Mouse (Mus musculus) cerebellum, adult 18-20 months (tissue): ENCODE measurements around the gene Tubg2.

ENCODE experiments used
- DNase-seq, 2 experiments: peaks; one replicate each; pipeline ENCODE4 v3.0.0; 2021

The Tubg2 gene

GRCm38 (mm10) chr11:101140164-101140819 is 15.4 kb upstream of the Tubg2 start:
- peak in 1 of 2 experiments; percentile 45 for DNase-seq

GRCm38 (mm10) chr11:101141088-101141487 is 14.6 kb upstream of the Tubg2 start:
- DNase-seq, result no peak

GRCm38 (mm10) chr11:101142215-101142967 is 13.3 kb upstream of the Tubg2 start:
- DNase-seq, result no peak

- DNase-seq, result peak; percentile 55 to 68
Observed at GRCm38 (mm10) chr11:101143338-101144225, 12.1 kb upstream of the Tubg2 start.

- peak in 1 of 2 experiments; percentile 58 for DNase-seq
Observed at GRCm38 (mm10) chr11:101146377-101146776, 9.3 kb upstream of the Tubg2 start.

- no peak for DNase-seq
Observed at GRCm38 (mm10) chr11:101148751-101149150, 7.0 kb upstream of the Tubg2 start.

GRCm38 (mm10) chr11:101149178-101150105 is 6.3 kb upstream of the Tubg2 start:
- no peak for DNase-seq

- no peak for DNase-seq
Observed at GRCm38 (mm10) chr11:101151063-101151462, 4.6 kb upstream of the Tubg2 start.

- DNase-seq, result no peak
Observed at GRCm38 (mm10) chr11:101152825-101153224, 2.9 kb upstream of the Tubg2 start.

GRCm38 (mm10) chr11:101154648-101155047 is 1.1 kb upstream of the Tubg2 start:
- no peak for DNase-seq

GRCm38 (mm10) chr11:101155151-101155550 is 556 bp upstream of the Tubg2 start:
- DNase-seq, result no peak

GRCm38 (mm10) chr11:101160151-101160550 is 4.4 kb downstream of the Tubg2 start:
- DNase-seq, result peak in 1 of 2 experiments; percentile 7

GRCm38 (mm10) chr11:101160981-101161505 is 5.3 kb downstream of the Tubg2 start:
- peak; percentile 7 to 27 for DNase-seq

GRCm38 (mm10) chr11:101161551-101161950 is 5.8 kb downstream of the Tubg2 start:
- DNase-seq, result no peak

GRCm38 (mm10) chr11:101162301-101162700 is 6.6 kb downstream of the Tubg2 start:
- peak in 1 of 2 experiments; percentile 9 for DNase-seq

GRCm38 (mm10) chr11:101162772-101163171 is 7.1 kb downstream of the Tubg2 start:
- peak; percentile 49 to 59 for DNase-seq

- peak; percentile 34 to 50 for DNase-seq
Observed at GRCm38 (mm10) chr11:101163476-101164350, 8.0 kb downstream of the Tubg2 start.

GRCm38 (mm10) chr11:101164351-101164665 is 8.6 kb downstream of the Tubg2 start:
- DNase-seq, result peak in 1 of 2 experiments; percentile 11

- DNase-seq, result peak; percentile 20 to 33
Observed at GRCm38 (mm10) chr11:101164677-101165580, 9.2 kb downstream of the Tubg2 start.

- DNase-seq, result peak; percentile 28 to 31
Observed at GRCm38 (mm10) chr11:101166357-101166756, 10.7 kb downstream of the Tubg2 start.
